Mouse (Mus musculus) splenic B cell, adult 2 months (primary cell): ENCODE results near the gene Arhgap24.
"Not testable (repeated sequence)": the region's sequence is repeated elsewhere in the genome, so short reads cannot be mapped to it uniquely, and the experiment has no call there.

Experiments used
- DNase-seq: peaks from one replicate; pipeline ENCODE4 v3.0.0-alpha.2; 2011; ENCODE audit warnings: low read depth, low spot score
- H3K27me3 ChIP-seq: 2 replicates; pipeline ENCODE4 v1.6.1; 2012; ENCODE audit warnings: mild to moderate bottlenecking, low read length, moderate library complexity, mixed read lengths; ENCODE audit not compliant: control insufficient read depth, poor library complexity, insufficient read depth, severe bottlenecking
- H3K36me3 ChIP-seq: 2 replicates; pipeline ENCODE4 v1.6.1; 2012; ENCODE audit warnings: mild to moderate bottlenecking, low read length, moderate library complexity, mixed read lengths; ENCODE audit not compliant: control insufficient read depth, poor library complexity, insufficient read depth, severe bottlenecking

Arhgap24 gene

DNA sequence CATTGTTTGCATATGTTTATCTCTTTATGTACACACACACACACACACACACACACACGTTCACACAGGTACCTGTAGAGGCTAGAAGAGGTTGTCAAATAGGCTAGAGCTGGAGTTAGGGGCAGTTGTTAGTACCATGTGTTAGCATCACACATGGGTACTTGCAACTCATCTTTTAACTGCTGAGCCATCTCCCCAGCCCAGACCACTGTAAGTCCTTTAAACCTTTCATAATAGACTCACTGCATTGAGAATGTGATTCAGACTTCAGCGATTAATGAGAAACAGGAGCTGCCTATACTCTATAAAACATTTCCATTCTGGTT lies 407.9 kb downstream of the Arhgap24 start:
- Histone ChIP-seq H3K27me3 (no peaks in the 10 kb centered on the region), H3K36me3 (peaks cover 10% of the 10 kb centered on the region; the same call in 1 of the 2 replicates)
- no peak for DNase-seq

- peaks cover 14% of the 10 kb centered on the region; the same call in 1 of the 2 replicates for H3K36me3 ChIP-seq
- DNase-seq, result no peak
- H3K27me3 ChIP-seq, result no peaks in the 10 kb centered on the region
These were observed 411.0 kb downstream of the Arhgap24 start for GRCm38 (mm10) chr5:102892226-102892625.

DNA sequence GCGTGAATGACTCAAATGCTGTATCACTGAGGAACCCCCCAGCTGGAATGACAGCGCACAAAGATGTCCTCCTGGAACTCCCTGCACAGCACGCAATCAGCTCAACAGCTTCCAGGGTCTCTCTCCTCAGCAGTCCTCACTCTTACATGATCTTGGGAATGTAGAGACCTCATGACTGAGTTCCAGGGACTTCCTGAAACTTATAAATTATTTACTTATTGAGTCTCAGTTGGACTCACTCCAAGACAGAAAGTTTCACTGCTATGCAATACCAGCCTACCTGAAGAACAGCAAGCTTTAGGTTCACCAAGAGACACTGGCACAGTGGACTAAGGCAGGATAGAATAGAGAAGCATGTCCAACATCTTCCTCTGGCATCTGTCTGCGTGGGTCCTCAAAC lies 417.1 kb downstream of the Arhgap24 start:
- no peak for DNase-seq
- Histone ChIP-seq H3K36me3 (peaks cover 7% of the 10 kb centered on the region; the same call in 1 of the 2 replicates), H3K27me3 (no peaks in the 10 kb centered on the region)

GRCm38 (mm10) chr5:102899680-102900215 lies 418.6 kb downstream of the Arhgap24 start:
- no peak for DNase-seq
- H3K36me3 ChIP-seq, result peaks cover 7% of the 10 kb centered on the region; the same call in 1 of the 2 replicates
- no peaks in the 10 kb centered on the region for H3K27me3 ChIP-seq

- no peak for DNase-seq
- Histone ChIP-seq H3K36me3 (peaks cover 7% of the 10 kb centered on the region; the same call in 1 of the 2 replicates), H3K27me3 (no peaks in the 10 kb centered on the region)
These were observed 420.0 kb downstream of the Arhgap24 start for GRCm38 (mm10) chr5:102901176-102901575.

DNA sequence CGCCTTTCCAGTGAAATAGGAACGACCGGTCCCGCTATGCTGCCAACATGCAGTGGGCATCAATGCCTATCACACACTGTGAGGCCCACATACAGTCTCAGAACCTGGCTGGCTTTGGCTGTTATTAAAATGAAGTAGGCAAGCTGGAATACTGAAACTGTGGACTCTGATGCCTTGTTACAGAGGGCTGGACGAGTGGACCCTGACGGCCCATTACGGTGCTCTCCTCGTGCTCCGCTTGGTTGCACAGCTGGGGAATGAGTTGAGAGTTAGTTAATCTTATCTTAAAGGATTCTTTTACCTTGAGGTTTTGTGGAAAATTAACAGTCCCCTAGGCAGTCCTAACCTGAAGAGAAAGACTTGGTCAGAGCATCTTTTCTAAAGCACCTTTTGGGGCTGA lies 422.3 kb downstream of the Arhgap24 start:
- H3K27me3 ChIP-seq, result no peaks in the 10 kb centered on the region
- no peak for DNase-seq
- H3K36me3 ChIP-seq, result no peaks in the 10 kb centered on the region; the same call in 1 of the 2 replicates

DNA sequence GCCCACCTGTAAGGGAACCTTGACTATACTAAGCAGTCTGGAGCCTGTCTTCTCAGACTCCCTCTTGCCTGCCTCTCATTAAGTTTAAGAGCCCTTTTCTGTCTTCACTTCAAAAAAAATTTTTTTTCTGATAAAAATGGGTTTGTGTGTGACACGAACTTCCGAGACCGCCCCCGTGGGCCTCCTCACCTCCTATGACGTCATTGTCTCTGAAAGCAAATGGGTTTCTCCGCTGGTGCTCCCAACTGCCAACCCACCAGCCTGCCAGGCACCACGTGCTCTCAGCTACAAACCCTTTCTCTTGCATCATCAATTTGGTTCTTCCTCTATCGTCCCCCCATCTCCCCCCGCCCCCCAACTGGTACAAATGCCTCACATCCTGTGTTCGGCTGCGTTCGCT lies 422.9 kb downstream of the Arhgap24 start:
- no peaks in the 10 kb centered on the region for H3K36me3 ChIP-seq
- H3K27me3 ChIP-seq, result no peaks in the 10 kb centered on the region
- no peak for DNase-seq

DNA sequence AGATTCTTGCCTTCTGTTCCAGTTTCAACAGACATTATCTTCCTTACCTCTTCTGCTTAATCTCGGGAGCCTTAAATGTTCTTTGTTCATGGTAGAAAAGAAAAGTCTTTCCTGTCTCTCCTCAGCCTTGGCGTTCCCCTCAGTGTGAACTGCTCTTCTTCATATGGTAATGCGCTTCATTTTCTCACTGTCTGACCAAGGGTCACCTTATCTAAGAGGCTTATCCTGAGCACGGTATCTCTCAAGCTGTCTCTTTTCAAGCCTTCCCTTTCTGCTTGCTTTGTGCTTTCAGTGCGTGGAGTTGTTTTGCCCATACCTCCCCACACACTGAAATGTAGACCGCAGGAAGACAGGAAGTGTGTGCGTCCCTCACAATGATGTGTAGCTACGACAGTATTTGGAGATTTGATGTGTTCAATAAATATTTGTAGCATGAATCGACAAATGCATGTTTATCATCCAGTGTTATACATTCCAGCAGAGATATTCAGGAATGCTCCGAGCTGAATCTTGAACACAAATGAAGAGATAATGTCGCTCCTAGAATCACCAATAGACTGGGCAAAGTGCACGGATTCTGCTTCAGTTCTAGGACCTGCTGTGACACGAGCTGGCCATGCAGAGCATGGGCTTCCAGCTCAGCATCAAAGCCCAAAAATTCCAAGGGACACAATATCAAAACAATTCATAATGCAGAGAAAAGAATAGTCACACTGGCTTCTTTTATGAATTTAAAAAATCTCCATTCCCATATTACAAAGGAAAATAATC lies 424.4 kb downstream of the Arhgap24 start:
- Histone ChIP-seq H3K36me3 (no peaks in the 10 kb centered on the region), H3K27me3 (no peaks in the 10 kb centered on the region)
- DNase-seq, result no peak

DNA sequence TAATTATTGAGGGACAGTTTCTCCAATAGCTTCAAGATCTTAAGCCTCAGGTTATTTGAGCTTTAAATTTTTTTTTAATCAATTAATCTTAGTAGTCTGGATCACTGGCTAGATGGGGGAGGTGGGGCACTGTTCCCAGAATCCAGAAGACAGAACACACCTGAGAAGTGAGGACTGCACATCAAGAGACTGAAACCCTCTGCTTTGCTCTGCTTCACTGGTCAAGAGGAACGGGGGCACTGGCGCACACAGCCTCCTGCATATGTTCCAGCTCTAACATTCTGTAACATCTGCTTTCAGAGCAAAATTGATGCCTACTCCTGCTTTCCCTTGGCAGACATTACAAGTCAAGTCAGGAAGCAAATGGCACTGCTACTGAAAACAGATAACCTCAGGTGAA lies 439.0 kb downstream of the Arhgap24 start:
- DNase-seq, result no peak
- no peaks in the 10 kb centered on the region for H3K27me3 ChIP-seq

GRCm38 (mm10) chr5:102926786-102927185 lies 445.6 kb downstream of the Arhgap24 start:
- Histone ChIP-seq H3K36me3 (no peaks in the 10 kb centered on the region), H3K27me3 (no peaks in the 10 kb centered on the region)
- DNase-seq, result no peak

More for the DNA sequence above, 439.0 kb downstream of the Arhgap24 start:
- H3K36me3 ChIP-seq, result no peaks in the 10 kb centered on the region

DNA sequence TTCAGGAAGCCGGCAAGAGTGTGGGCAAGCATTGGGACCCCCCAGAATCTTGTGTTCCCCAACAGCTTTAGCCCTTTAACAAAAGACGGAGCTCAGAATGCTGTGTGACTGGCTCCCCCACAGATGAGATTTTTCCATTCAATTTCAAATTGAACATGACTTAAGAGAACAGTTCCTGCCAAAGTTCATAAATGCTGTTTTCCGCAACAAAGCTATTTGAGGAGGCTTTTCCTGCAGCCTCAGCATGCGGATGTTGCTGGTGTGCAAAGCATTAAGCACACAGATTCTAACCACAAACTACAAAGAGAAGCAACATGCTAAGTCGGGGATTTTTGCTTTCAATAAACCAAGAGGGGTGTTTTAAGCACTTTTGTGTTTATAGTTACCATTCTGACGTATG lies 449.0 kb downstream of the Arhgap24 start:
- Histone ChIP-seq H3K36me3 (no peaks in the 10 kb centered on the region), H3K27me3 (no peaks in the 10 kb centered on the region)
- DNase-seq, result no peak

- H3K27me3 ChIP-seq, DNase-seq, H3K36me3 ChIP-seq: not testable (repeated sequence)
These were observed 462.9 kb downstream of the Arhgap24 start for GRCm38 (mm10) chr5:102943864-102944630.

- no peak for DNase-seq
- Histone ChIP-seq H3K36me3 (no peaks in the 10 kb centered on the region), H3K27me3 (0 out of 2 replicates have a peak, but pooled peaks cover 2% of the 10 kb centered on the region)
These were observed 465.4 kb downstream of the Arhgap24 start for GRCm38 (mm10) chr5:102946625-102947024.

- no peak for DNase-seq
- H3K36me3 ChIP-seq, result no peaks in the 10 kb centered on the region
- 0 out of 2 replicates have a peak, but pooled peaks cover 2% of the 10 kb centered on the region for H3K27me3 ChIP-seq
These were observed 466.0 kb downstream of the Arhgap24 start for GRCm38 (mm10) chr5:102947061-102947711.
